Mouse (Mus musculus): ENCODE measurements around the gene Kcnh7.

GRCm38 (mm10) chr2:62928065-62928464, 256.0 kb downstream of the Kcnh7 start:
- TF ChIP-seq CTCF (IDR thresholded peaks at IDR 0.05; ENCODE audit: borderline replicate concordance, extremely low read depth, insufficient read depth, insufficient read length), result no peak
- TF ChIP-seq POLR2A (IDR thresholded peaks at IDR 0.05; ENCODE audit: borderline replicate concordance, extremely low read depth, insufficient read depth, insufficient read length, poor library complexity, severe bottlenecking), result no peak

Data from brain, embryonic 14.5 days (tissue).